Mouse (Mus musculus): ENCODE measurements around the gene Pofut1. TPM values are rescaled to one million over a fixed set of nuclear protein-coding genes. Genes with fewer than 3 reads are reported as not detected.

Gene Pofut1
- polyA plus RNA-seq, 1 experiment from 2014 or later: 3.7 TPM

DNA sequence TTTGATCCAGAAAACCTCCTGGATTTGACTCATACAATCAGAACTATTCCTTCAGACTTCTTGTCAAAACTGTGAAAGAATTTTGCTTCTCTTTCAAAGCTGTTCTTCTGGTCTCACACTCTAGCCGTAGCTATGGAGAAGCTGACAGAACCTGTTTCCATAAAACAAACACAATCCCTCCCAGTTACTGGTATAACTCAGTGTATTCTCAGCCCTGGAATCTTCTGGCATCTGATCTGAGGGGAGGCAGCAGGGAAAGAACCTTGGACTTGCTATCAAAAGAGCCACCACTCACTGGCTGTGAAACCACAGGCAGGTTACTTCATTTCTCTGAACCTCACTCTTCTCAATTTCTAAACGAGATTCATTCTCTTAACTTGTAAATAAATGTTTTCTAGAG, 2.9 kb upstream of the Pofut1 start:
- Histone ChIP-seq H3K9me3 (replicated peaks) (no peaks in the 10 kb centered on the region), H3K27me3 (replicated peaks) (no peaks in the 10 kb centered on the region), H3K36me3 (peaks cover 36% of the 10 kb centered on the region), H3K4me3 (no peak overlapping the region), H3K4me1 (replicated peaks) (peaks cover 41% of the 10 kb centered on the region), H3K27ac (ENCODE audit: poor library complexity, severe bottlenecking) (peak overlapping the region; percentile 50; the same call in 1 of the 2 replicates), H3K9ac (no peak overlapping the region), H3K4me2 (peak overlapping the region; percentile 90; the same call in 1 of the 2 replicates)
- WGBS: 65% methylated on average over 2 of the region's 2 CpGs
- ATAC-seq (ENCODE audit: insufficient number of reproducible peaks, low FRiP score): no peak

DNA sequence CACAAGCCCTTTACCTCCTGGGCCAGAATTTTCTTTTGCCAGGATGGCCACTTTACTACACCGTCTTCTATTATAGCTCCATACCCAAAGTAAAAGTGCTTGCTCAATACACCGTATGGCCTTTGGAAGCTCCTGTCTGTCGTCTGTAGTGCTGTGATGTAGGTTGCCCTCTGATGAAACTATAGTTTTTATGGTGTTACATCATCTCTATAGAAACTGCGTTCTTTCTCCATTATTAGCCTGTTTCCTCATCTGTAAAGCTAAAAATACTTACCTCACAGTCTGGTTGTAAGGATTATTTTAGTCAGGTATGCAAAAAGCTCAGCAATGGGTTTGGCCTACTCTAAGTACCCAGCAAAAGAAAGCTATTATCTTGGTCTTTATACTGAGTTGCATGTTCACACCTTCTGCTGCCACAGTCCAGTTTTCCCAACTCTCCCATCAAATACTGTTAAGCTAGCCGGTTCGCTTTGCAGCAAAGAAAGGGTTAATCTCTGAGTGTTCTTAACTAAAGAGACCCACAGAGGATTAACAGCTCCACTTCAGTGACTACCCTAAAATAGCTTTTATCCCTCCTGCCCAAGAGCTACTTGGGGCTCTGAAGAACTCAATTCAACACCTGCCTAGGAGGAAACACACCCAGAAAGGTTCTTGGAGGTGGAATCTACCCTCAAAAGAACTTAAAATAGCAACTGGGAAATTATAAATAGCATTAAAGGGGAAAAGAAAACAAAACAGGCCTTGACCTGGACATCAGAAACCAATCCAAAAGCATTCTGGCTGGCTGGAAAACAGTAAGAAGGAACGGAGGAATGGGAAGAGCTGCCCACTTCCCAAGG, 2.1 kb upstream of the Pofut1 start:
- Histone ChIP-seq H3K9me3 (replicated peaks) (no peaks in the 10 kb centered on the region), H3K4me2 (peak overlapping the region; percentile 90), H3K27ac (ENCODE audit: poor library complexity, severe bottlenecking) (peak overlapping the region; percentile 84), H3K4me1 (replicated peaks) (peaks cover 42% of the 10 kb centered on the region), H3K9ac (peak overlapping the region; percentile 89), H3K27me3 (replicated peaks) (no peaks in the 10 kb centered on the region), H3K4me3 (peak overlapping the region; percentile 65), H3K36me3 (peaks cover 32% of the 10 kb centered on the region)
- ATAC-seq (ENCODE audit: insufficient number of reproducible peaks, low FRiP score): no peak
- 42% methylated on average over 7 of the region's 7 CpGs for WGBS

DNA sequence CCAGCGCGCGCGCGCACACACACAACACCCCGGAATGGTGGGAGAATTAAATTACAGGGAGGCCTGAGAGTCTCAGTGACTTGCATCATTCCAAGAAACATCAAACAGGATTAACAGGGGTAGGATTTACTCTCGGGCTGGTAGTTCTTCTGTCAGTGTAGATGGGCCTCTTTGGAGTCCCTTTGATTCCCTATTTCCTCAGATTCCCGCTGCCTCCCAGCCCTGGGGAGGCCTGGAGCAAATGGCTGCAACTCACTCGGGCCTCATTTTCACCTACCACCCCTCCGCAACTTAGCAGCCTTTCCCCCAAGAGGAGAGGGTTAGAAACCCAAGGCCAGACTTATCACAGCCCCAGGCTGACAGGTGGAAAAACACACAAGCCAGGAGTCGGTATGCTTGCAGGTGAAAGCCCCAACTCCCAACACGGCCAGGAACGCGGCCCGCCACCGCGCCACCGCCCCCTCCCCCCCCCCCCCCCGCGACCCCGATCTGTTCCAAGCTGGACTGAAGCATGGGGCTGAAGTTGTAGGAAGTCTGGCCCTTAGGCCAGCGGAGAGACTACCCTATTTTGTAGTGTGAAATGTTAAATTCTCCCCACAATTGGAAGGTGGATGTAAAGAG, 1.4 kb upstream of the Pofut1 start:
- Histone ChIP-seq H3K36me3 (peaks cover 31% of the 10 kb centered on the region), H3K4me3 (peak overlapping the region; percentile 65), H3K9me3 (replicated peaks) (no peaks in the 10 kb centered on the region), H3K4me2 (peak overlapping the region; percentile 90), H3K4me1 (replicated peaks) (peaks cover 42% of the 10 kb centered on the region), H3K9ac (peak overlapping the region; percentile 89), H3K27ac (ENCODE audit: poor library complexity, severe bottlenecking) (peak overlapping the region; percentile 84), H3K27me3 (replicated peaks) (no peaks in the 10 kb centered on the region)
- ATAC-seq (ENCODE audit: insufficient number of reproducible peaks, low FRiP score): no peak
- WGBS: 3% methylated on average over 22 of the region's 22 CpGs

DNA sequence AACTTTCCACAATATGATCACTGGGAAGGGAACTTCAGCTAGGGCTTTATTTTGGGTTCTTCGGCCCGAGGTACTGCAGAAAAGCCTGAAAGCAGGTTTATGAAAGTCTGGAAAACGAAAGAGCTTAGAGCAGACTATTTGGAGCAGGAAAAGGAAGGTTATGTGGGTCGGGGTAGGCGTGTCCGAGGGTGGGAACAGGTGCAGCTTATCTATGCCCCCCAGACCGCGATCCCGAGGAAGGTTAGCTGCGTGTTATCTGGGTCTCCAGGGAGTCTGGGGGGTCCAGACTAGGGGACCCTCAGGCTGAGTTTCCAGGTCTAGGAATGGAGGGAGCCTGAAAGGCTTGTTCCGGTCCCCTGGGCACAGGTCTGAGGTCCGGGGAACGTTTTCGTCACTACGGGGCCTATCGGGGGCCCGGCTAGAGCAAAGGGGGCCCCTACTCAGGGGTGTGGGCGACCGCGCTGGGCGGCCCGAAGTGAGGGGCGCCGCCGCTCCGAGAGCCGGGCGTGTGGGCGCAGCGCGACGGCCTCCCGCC, 565 bp upstream of the Pofut1 start:
- Histone ChIP-seq H3K36me3 (peaks cover 31% of the 10 kb centered on the region), H3K4me1 (replicated peaks) (peaks cover 42% of the 10 kb centered on the region), H3K27ac (ENCODE audit: poor library complexity, severe bottlenecking) (peak overlapping the region; percentile 84), H3K4me2 (peak overlapping the region; percentile 90), H3K9me3 (replicated peaks) (no peaks in the 10 kb centered on the region), H3K4me3 (peak overlapping the region; percentile 65), H3K27me3 (replicated peaks) (no peaks in the 10 kb centered on the region), H3K9ac (peak overlapping the region; percentile 89)
- peak; percentile 69 for ATAC-seq (ENCODE audit: insufficient number of reproducible peaks, low FRiP score)
- WGBS: under 1% methylated on average over 33 of the region's 33 CpGs

DNA sequence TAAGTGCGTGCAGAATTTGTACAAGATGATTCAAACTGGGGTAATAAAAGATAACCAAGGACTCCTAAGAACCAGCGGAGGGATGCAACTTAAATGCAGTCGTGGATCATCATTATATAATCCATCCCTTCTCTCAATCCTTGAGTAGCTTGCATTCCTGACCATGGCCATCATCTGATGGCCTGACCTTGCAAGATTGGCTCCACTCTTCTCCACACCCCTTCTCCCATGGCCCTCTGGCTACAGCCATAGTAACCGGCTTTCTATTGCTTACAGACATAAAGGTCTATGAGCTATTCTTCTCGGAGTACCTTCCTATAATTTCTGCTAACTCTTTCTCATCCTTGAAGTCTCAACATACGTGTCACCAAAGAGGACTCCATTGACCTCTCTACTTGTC, 823 bp downstream of the Pofut1 start:
- no peak for ATAC-seq (ENCODE audit: insufficient number of reproducible peaks, low FRiP score)
- Histone ChIP-seq H3K27me3 (replicated peaks) (no peaks in the 10 kb centered on the region), H3K36me3 (peaks cover 27% of the 10 kb centered on the region; the same call in 1 of the 2 replicates), H3K27ac (ENCODE audit: poor library complexity, severe bottlenecking) (no peak overlapping the region), H3K4me2 (peak overlapping the region; percentile 90), H3K9ac (peak overlapping the region; percentile 89), H3K4me3 (peak overlapping the region; percentile 65), H3K9me3 (replicated peaks) (no peaks in the 10 kb centered on the region), H3K4me1 (replicated peaks) (peaks cover 37% of the 10 kb centered on the region)
- 60% methylated on average over 6 of the region's 6 CpGs for WGBS

DNA sequence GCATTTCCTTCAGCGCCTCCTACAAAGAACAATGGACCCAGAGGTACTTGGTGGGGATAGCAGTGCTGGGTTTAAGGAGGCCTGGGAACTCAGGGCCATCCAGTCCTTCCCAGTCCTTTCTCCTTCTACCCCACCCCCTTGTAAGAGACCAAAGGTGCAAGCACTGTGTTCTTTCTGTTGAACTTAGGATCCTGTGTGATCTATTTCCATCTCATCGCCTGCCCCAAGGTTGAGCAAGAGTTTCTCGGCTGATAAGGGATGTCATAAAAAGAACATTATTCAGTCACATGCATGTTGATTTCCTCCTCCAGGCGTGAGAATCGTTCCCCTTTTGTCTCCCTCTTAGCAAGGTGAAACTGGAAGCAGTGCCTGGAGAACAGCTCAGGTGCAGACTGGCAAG, 8.4 kb downstream of the Pofut1 start:
- 83% methylated on average over 5 of the region's 5 CpGs for WGBS

DNA sequence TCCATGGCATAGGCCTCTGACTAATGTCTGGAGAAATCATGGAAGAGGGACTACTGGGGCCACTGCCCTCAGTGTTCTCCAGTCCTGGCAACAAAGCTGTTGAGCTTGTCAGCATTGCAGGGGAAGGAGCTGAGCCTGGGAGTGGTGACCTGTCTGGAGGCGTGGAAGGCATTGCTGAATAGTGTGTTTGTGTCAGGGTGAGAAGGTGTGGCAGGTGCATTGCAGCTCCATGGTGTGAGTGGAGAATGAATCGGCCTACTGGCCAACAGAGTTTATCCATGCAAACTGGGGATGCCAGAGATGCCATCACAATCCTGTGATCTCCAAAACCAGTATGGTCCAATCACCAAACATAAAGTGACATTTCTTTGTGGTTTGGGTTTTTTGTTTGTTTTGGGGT, 15.3 kb downstream of the Pofut1 start:
- Histone ChIP-seq H3K4me2 (no peak overlapping the region), H3K4me3 (no peak overlapping the region), H3K9ac (no peak overlapping the region), H3K9me3 (replicated peaks) (no peaks in the 10 kb centered on the region), H3K27ac (ENCODE audit: poor library complexity, severe bottlenecking) (no peak overlapping the region), H3K27me3 (replicated peaks) (no peaks in the 10 kb centered on the region), H3K4me1 (replicated peaks) (peaks cover 21% of the 10 kb centered on the region), H3K36me3 (peaks cover 34% of the 10 kb centered on the region)
- no peak for ATAC-seq (ENCODE audit: insufficient number of reproducible peaks, low FRiP score)
- 73% methylated on average over 2 of the region's 2 CpGs for WGBS

More for the DNA sequence above, 8.4 kb downstream of the Pofut1 start:
- no peak for ATAC-seq (ENCODE audit: insufficient number of reproducible peaks, low FRiP score)
- H3K27me3 ChIP-seq (replicated peaks): no peaks in the 10 kb centered on the region
- peaks cover 60% of the 10 kb centered on the region for H3K36me3 ChIP-seq
- H3K9ac ChIP-seq: no peak overlapping the region
- no peak overlapping the region for H3K4me3 ChIP-seq
- H3K4me1 ChIP-seq (replicated peaks): no peaks in the 10 kb centered on the region
- no peak overlapping the region for H3K4me2 ChIP-seq
- no peak overlapping the region for H3K27ac ChIP-seq (ENCODE audit: poor library complexity, severe bottlenecking)
- H3K9me3 ChIP-seq (replicated peaks): no peaks in the 10 kb centered on the region

DNA sequence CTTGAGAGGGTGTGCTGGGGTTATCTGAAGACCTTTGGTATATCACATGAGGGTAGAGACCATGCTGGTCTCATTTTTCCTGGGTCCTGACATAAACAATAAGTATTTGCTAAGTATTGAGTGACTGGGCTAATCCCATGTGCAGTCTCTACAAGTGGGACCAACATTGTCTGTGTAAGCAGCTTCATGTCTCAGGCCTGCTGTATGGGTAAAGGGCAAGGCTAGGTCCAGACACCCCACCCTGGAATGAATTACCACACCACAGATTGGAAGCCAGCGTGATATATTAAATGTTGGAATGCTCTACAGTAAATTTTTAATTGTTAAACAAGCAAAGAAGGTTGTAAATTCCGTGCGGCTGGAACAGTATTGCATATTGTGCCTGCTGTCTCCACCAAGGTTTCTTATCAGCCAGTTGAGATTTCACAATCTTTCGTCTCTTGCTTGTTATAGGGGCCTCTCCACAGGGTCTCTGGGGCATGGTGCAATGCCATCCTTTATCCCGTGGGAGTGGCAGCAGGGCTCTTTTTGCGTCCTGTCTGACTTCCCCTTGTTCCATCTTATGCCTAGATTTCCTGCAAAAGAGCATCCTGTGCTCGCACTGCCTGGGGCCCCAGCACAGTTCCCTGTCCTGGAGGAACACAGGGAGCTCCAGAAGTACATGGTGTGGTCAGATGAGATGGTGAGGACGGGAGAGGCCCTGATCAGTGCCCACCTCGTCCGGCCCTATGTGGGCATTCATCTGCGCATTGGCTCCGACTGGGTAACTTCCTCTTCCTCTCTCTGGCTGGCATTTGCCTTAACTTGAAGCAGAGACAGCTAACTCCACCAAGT, 17.9 kb downstream of the Pofut1 start:
- no peak overlapping the region for H3K27ac ChIP-seq (ENCODE audit: poor library complexity, severe bottlenecking)
- 49% methylated on average over 12 of the region's 12 CpGs for WGBS
- H3K36me3 ChIP-seq: peaks cover 44% of the 10 kb centered on the region
- no peak overlapping the region for H3K9ac ChIP-seq
- no peak for ATAC-seq (ENCODE audit: insufficient number of reproducible peaks, low FRiP score)
- H3K4me2 ChIP-seq: no peak overlapping the region
- H3K9me3 ChIP-seq (replicated peaks): no peaks in the 10 kb centered on the region
- H3K4me3 ChIP-seq: no peak overlapping the region
- no peaks in the 10 kb centered on the region for H3K27me3 ChIP-seq (replicated peaks)
- H3K4me1 ChIP-seq (replicated peaks): peaks cover 21% of the 10 kb centered on the region

DNA sequence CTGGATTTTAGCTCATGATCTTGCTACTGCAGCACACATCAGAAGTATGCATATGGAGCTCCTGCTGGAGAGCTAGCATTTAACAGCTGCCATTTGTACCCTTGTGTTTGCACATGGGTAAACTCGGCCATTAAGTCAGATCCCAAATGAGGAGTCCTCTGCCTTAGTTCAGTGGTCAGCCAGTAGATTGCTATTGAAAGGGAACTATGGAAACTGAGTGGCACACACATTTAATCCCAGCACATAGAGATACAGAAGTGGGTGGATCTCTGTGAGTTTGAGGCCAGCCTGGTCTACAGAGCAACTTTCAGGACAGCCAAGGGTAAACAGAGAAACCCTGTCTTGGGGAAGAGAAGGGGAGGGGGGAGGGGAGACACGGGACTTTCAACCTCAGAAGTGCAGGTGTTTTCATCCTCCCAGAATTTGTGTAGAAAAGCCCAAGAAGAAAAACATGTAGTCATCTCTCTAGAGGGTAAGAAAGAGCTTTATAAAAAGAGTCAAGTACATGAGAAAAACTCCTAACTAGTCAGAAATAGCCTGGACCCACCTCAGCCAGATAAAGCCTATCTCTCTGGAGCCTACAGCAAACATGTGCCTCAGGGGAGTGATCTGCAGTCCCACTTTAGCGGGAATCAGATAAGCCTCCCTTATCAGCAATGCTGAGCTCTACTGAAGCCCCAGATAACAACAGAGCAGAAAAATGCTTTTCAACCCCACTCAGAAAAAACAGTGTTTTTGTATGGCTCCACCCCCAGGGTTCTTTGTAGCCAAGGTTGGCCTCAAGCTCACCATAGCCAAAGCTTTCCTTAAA, 18.7 kb downstream of the Pofut1 start:
- Histone ChIP-seq H3K9ac (no peak overlapping the region), H3K4me3 (no peak overlapping the region), H3K4me2 (no peak overlapping the region), H3K27me3 (replicated peaks) (no peaks in the 10 kb centered on the region), H3K36me3 (peaks cover 49% of the 10 kb centered on the region), H3K27ac (ENCODE audit: poor library complexity, severe bottlenecking) (no peak overlapping the region), H3K9me3 (replicated peaks) (no peaks in the 10 kb centered on the region), H3K4me1 (replicated peaks) (peaks cover 21% of the 10 kb centered on the region)
- no peak for ATAC-seq (ENCODE audit: insufficient number of reproducible peaks, low FRiP score)
- WGBS: 17% methylated on average over 3 of the region's 3 CpGs

DNA sequence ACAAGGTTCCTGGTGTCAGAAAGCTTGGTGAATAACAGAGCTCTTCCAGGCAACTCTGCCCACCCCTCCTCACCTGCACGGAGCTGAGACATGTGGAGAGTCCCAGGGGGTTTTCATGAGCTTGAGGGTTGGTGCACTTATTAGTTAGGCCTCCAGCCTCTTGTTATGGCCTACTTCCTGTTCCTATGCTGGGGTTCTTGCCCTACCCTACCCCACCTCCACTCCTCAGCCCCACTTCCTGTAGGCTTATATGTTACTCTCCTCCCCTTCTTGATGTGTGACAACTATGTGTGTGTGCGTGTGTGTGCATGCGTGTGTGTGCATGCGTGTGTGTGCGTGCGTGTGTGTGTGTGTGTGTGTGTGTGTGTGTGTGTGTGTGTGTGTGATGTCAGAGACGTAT, 21.7 kb downstream of the Pofut1 start:
- no peak for ATAC-seq (ENCODE audit: insufficient number of reproducible peaks, low FRiP score)
- H3K27me3 ChIP-seq (replicated peaks): no peaks in the 10 kb centered on the region
- no peak overlapping the region for H3K4me2 ChIP-seq
- peaks cover 66% of the 10 kb centered on the region for H3K36me3 ChIP-seq
- H3K4me3 ChIP-seq: no peak overlapping the region
- no peak overlapping the region for H3K27ac ChIP-seq (ENCODE audit: poor library complexity, severe bottlenecking)
- no peaks in the 10 kb centered on the region for H3K9me3 ChIP-seq (replicated peaks)
- peaks cover 21% of the 10 kb centered on the region for H3K4me1 ChIP-seq (replicated peaks)
- 87% methylated on average over 5 of the region's 7 CpGs for WGBS
- H3K9ac ChIP-seq: no peak overlapping the region
